Mouse (Mus musculus) cerebellum, adult 2 months (tissue): ENCODE data around the gene Polr3b. TPM values are rescaled to one million over a fixed set of nuclear protein-coding genes. Genes with fewer than 3 reads are reported as not detected.

Experiments
- DNase-seq, 2 experiments: peaks; one replicate each; pipeline ENCODE4 v3.0.0; 2021
- H3K27ac ChIP-seq: fragments of 200-500 bp; 2 replicates; pipeline ENCODE4 v1.5.1; 2012; ENCODE audit warnings: low read length, control low read depth, inconsistent platforms; ENCODE audit not compliant: insufficient read depth
- H3K27me3 ChIP-seq: fragments of 200-500 bp; 2 replicates; pipeline ENCODE4 v1.6.1; 2012; ENCODE audit warnings: inconsistent platforms, mild to moderate bottlenecking, low read length, moderate library complexity; ENCODE audit not compliant: control insufficient read depth, insufficient read depth
- H3K4me1 ChIP-seq: fragments of 200-500 bp; 2 replicates; pipeline ENCODE4 v1.6.1; 2011; ENCODE audit warnings: low read length; ENCODE audit not compliant: control insufficient read depth, insufficient read depth
- H3K4me3 ChIP-seq: fragments of 200-500 bp; replicated peaks from 2 replicates; pipeline ENCODE3; 2011; ENCODE audit warnings: mild to moderate bottlenecking, low read depth, low read length, control low read depth; ENCODE audit not compliant: insufficient read depth
- CTCF ChIP-seq: fragments of 200-500 bp; IDR thresholded peaks from 2 replicates; pipeline ENCODE4 v1.5.1; 2011; ENCODE audit warnings: low read depth, mild to moderate bottlenecking, control low read depth, low read length, moderate library complexity, borderline replicate concordance; ENCODE audit not compliant: insufficient read depth
- POLR2A ChIP-seq: fragments of 200-500 bp; IDR thresholded peaks from 2 replicates; pipeline ENCODE4 v1.6.1; 2011; ENCODE audit warnings: low read length, control low read depth, borderline replicate concordance; ENCODE audit not compliant: insufficient read depth
- WGBS: fragments of 180-500 bp; shearing (Covaris S2); methylation state at CpG from one replicate; pipeline ENCODE4 v1.1.7; 2018; 5-methylcytosine and 5-hydroxymethylcytosine counted together
- polyA plus RNA-seq: library from polyadenylated mRNA; depleted of rRNA; stranded (reverse); fragments of >200 nt; gene quantifications from 2 replicates; pipeline ENCODE4 v1.2.3, GENCODE M21; 2012

The Polr3b gene
- polyA plus RNA-seq, 1 experiment = 9.7 TPM

- no peak for TF ChIP-seq CTCF
- no peak for TF ChIP-seq POLR2A
Measured at GRCm38 (mm10) chr10:84678441-84678840, 56.3 kb downstream of the Polr3b start.

GRCm38 (mm10) chr10:84685444-84686121 is 63.5 kb downstream of the Polr3b start:
- no peaks in the 10 kb centered on the region for H3K27me3 ChIP-seq
- H3K4me1 ChIP-seq = no peaks in the 10 kb centered on the region
- TF ChIP-seq POLR2A (no peak), CTCF (no peak)
- DNase-seq = no peak
- WGBS = 38% methylated on average over 8 of the region's 8 CpGs
- H3K27ac ChIP-seq = no peak overlapping the region
- no peak overlapping the region for H3K4me3 ChIP-seq

More at GRCm38 (mm10) chr10:84678441-84678840, 56.3 kb downstream of the Polr3b start:
- H3K27ac ChIP-seq = no peak overlapping the region
- no peak overlapping the region for H3K4me3 ChIP-seq
- no peaks in the 10 kb centered on the region for H3K4me1 ChIP-seq
- DNase-seq = no peak
- WGBS = 67% methylated on average over 4 of the region's 4 CpGs
- H3K27me3 ChIP-seq = no peaks in the 10 kb centered on the region

- H3K27ac ChIP-seq = no peak overlapping the region
- 49% methylated on average over 9 of the region's 9 CpGs for WGBS
- TF ChIP-seq POLR2A = no peak
- no peak for TF ChIP-seq CTCF
Measured at GRCm38 (mm10) chr10:84686122-84686497, 64.0 kb downstream of the Polr3b start.

GRCm38 (mm10) chr10:84686705-84687104 is 64.6 kb downstream of the Polr3b start:
- Histone ChIP-seq H3K27me3 (no peaks in the 10 kb centered on the region), H3K4me3 (no peak overlapping the region), H3K4me1 (no peaks in the 10 kb centered on the region), H3K27ac (no peak overlapping the region)
- WGBS = 47% methylated on average over 4 of the region's 4 CpGs
- no peak for DNase-seq
- TF ChIP-seq CTCF (no peak), POLR2A (no peak)

More at GRCm38 (mm10) chr10:84686122-84686497, 64.0 kb downstream of the Polr3b start:
- H3K4me3 ChIP-seq = no peak overlapping the region
- no peaks in the 10 kb centered on the region for H3K27me3 ChIP-seq
- H3K4me1 ChIP-seq = no peaks in the 10 kb centered on the region
- DNase-seq = no peak

- no peak for TF ChIP-seq POLR2A
- no peak for TF ChIP-seq CTCF
- H3K27ac ChIP-seq = no peak overlapping the region
- DNase-seq = no peak
- WGBS = 91% methylated on average over 4 of the region's 4 CpGs
- no peak overlapping the region for H3K4me3 ChIP-seq
- H3K4me1 ChIP-seq = no peaks in the 10 kb centered on the region
- no peaks in the 10 kb centered on the region for H3K27me3 ChIP-seq
Measured at GRCm38 (mm10) chr10:84687736-84688135, 65.6 kb downstream of the Polr3b start.

- TF ChIP-seq CTCF = no peak
- no peak for TF ChIP-seq POLR2A
- Histone ChIP-seq H3K4me1 (no peaks in the 10 kb centered on the region), H3K27ac (no peak overlapping the region), H3K27me3 (no peaks in the 10 kb centered on the region), H3K4me3 (no peak overlapping the region)
- 61% methylated on average over 3 of the region's 3 CpGs for WGBS
- no peak for DNase-seq
Measured at GRCm38 (mm10) chr10:84689846-84690245, 67.8 kb downstream of the Polr3b start.

GRCm38 (mm10) chr10:84690818-84691217 is 68.7 kb downstream of the Polr3b start:
- no peak overlapping the region for H3K27ac ChIP-seq
- no peaks in the 10 kb centered on the region for H3K4me1 ChIP-seq
- no peak for TF ChIP-seq CTCF
- TF ChIP-seq POLR2A = no peak
- no peak for DNase-seq
- WGBS = 47% methylated on average over 4 of the region's 4 CpGs
- H3K4me3 ChIP-seq = no peak overlapping the region
- no peaks in the 10 kb centered on the region for H3K27me3 ChIP-seq

GRCm38 (mm10) chr10:84691692-84692091 is 69.6 kb downstream of the Polr3b start:
- no peaks in the 10 kb centered on the region for H3K27me3 ChIP-seq
- H3K4me1 ChIP-seq = no peaks in the 10 kb centered on the region
- no peak for DNase-seq
- H3K27ac ChIP-seq = no peak overlapping the region
- 60% methylated on average over 3 of the region's 3 CpGs for WGBS
- H3K4me3 ChIP-seq = no peak overlapping the region
- TF ChIP-seq CTCF (no peak), POLR2A (no peak)
